Mouse (Mus musculus) hindbrain, postnatal 0 days (tissue): ENCODE measurements at regions not wholly inside any gene's neighbourhood (a gene's known extent, or its start where the extent isn't known, plus 50 kb on each side); places are given as distances from the start of the nearest gene placed in this dataset.
"Not testable (repeated sequence)": the region's sequence is repeated elsewhere in the genome, so short reads cannot be mapped to it uniquely, and the experiment has no call there.

Experiments
- ATAC-seq: fragments of 200-750 bp; cut with Nextera tagmentation; 2 replicates; pipeline ENCODE4 v1.8.0; 2017; ENCODE audit warnings: mild to moderate bottlenecking, moderate TSS enrichment, moderate library complexity
- DNase-seq: peaks from one replicate; pipeline ENCODE4 v3.0.0-alpha.2; 2015; ENCODE audit warnings: low spot score
- H3K27ac ChIP-seq: fragments of 300-500 bp; sonication (generic); 2 replicates; pipeline ENCODE4 v1.5.1; 2014; ENCODE audit warnings: mild to moderate bottlenecking
- H3K27me3 ChIP-seq: fragments of 300-500 bp; sonication (generic); 2 replicates; pipeline ENCODE4 v1.6.1; 2014; ENCODE audit warnings: low read length, mixed read lengths; ENCODE audit not compliant: insufficient read depth
- H3K36me3 ChIP-seq: fragments of 300-500 bp; sonication (generic); 2 replicates; pipeline ENCODE4 v1.6.1; 2014; ENCODE audit warnings: low read length, mixed read lengths; ENCODE audit not compliant: insufficient read depth
- H3K4me1 ChIP-seq: fragments of 300-500 bp; sonication (generic); 2 replicates; pipeline ENCODE4 v1.6.1; 2014; ENCODE audit warnings: antibody characterized with exemption, low read length, mixed read lengths; ENCODE audit not compliant: insufficient read depth
- H3K4me2 ChIP-seq: fragments of 300-500 bp; sonication (generic); 2 replicates; pipeline ENCODE4 v1.6.1; 2014; ENCODE audit warnings: low read depth, mild to moderate bottlenecking, low read length, moderate library complexity, mixed read lengths
- H3K4me3 ChIP-seq: fragments of 300-500 bp; sonication (generic); 2 replicates; pipeline ENCODE4 v1.5.1; 2014; ENCODE audit warnings: low read length
- H3K9ac ChIP-seq: fragments of 300-500 bp; sonication (generic); replicated peaks from 2 replicates; pipeline ENCODE4 v1.6.1; 2014; ENCODE audit warnings: mild to moderate bottlenecking, low read length, moderate library complexity, mixed read lengths
- H3K9me3 ChIP-seq: fragments of 300-500 bp; sonication (generic); 2 replicates; pipeline ENCODE4 v1.6.1; 2016; ENCODE audit warnings: low read length, mixed read lengths
- CTCF ChIP-seq: IDR thresholded peaks from 2 replicates; pipeline ENCODE4 v1.5.1; 2016; ENCODE audit warnings: antibody characterized with exemption, control low read depth, low read depth
- WGBS: fragments of 180-500 bp; shearing (Covaris S2); extraction: QIAGEN DNeasy Blood & Tissue Kit; methylation state at CpG from one replicate; pipeline ENCODE4 v1.1.7; 2014; 5-methylcytosine and 5-hydroxymethylcytosine counted together
- microRNA-seq, 2 experiments: library from miRNA; unstranded; fragments of <30 nt; microRNA quantifications; one replicate each; pipeline ENCODE4; 2016

- 48% methylated on average over 4 of the region's 4 CpGs for WGBS
- H3K9me3 ChIP-seq = no peaks in the 10 kb centered on the region
- H3K4me3 ChIP-seq = no peak overlapping the region
- no peaks in the 10 kb centered on the region for H3K4me1 ChIP-seq
- ATAC-seq (no peak), DNase-seq (no peak)
- H3K4me2 ChIP-seq = no peak overlapping the region
- no peak for TF ChIP-seq CTCF
- H3K27me3 ChIP-seq = no peaks in the 10 kb centered on the region
- H3K27ac ChIP-seq = no peak overlapping the region
- H3K36me3 ChIP-seq = no peaks in the 10 kb centered on the region
- no peak overlapping the region for H3K9ac ChIP-seq
Observed at GRCm38 (mm10) chr12:37014401-37014800, 93.9 kb upstream of the Meox2 start.

- WGBS = 72% methylated on average over 7 of the region's 7 CpGs
- not testable (repeated sequence) for H3K4me2 ChIP-seq, H3K9me3 ChIP-seq, H3K36me3 ChIP-seq, H3K4me1 ChIP-seq, H3K27ac ChIP-seq, H3K27me3 ChIP-seq, H3K9ac ChIP-seq, DNase-seq, H3K4me3 ChIP-seq, ATAC-seq
Observed at GRCm38 (mm10) chr12:37014945-37015344, 93.4 kb upstream of the Meox2 start.

GRCm38 (mm10) chr12:37015474-37016248, 92.7 kb upstream of the Meox2 start:
- ATAC-seq = peak; percentile 92
- WGBS = 52% methylated on average over 4 of the region's 4 CpGs

GRCm38 (mm10) chr12:37047191-37047590, 61.1 kb upstream of the Meox2 start:
- ATAC-seq (no peak), DNase-seq (no peak)
- no peak overlapping the region for H3K27ac ChIP-seq
- H3K36me3 ChIP-seq = no peaks in the 10 kb centered on the region
- H3K27me3 ChIP-seq = no peaks in the 10 kb centered on the region
- no peaks in the 10 kb centered on the region for H3K4me1 ChIP-seq
- no peaks in the 10 kb centered on the region for H3K9me3 ChIP-seq
- no peak overlapping the region for H3K9ac ChIP-seq
- WGBS = 74% methylated on average over 3 of the region's 3 CpGs
- H3K4me3 ChIP-seq = no peak overlapping the region
- no peak overlapping the region for H3K4me2 ChIP-seq
- TF ChIP-seq CTCF = no peak

More at GRCm38 (mm10) chr12:37015474-37016248, 92.7 kb upstream of the Meox2 start:
- no peak for TF ChIP-seq CTCF
- H3K27me3 ChIP-seq = no peaks in the 10 kb centered on the region
- no peak overlapping the region for H3K9ac ChIP-seq
- no peaks in the 10 kb centered on the region for H3K9me3 ChIP-seq
- DNase-seq = peak; percentile 74
- no peak overlapping the region for H3K27ac ChIP-seq
- H3K4me3 ChIP-seq = no peak overlapping the region
- H3K4me1 ChIP-seq = no peaks in the 10 kb centered on the region
- H3K36me3 ChIP-seq = no peaks in the 10 kb centered on the region
- H3K4me2 ChIP-seq = no peak overlapping the region

DNA sequence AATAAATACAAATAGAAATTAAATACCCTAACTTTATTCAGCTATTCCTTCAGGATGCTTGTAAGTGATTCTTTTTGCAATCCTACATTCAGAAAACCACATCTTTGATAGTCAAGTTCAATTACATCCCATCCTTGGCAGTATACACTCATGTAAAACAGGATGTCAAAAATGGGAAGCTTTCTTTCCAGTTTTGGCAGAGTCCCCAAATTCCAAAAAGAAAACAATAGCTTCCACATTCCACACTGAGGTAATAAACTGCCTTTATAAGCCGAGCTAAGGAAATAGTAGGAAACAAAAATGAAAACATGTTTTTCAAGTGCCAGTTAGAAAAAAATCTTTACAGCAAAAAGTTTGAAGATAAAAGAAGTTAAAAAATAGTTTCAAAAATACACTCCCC, 57.7 kb upstream of the Meox2 start:
- H3K27me3 ChIP-seq = no peaks in the 10 kb centered on the region
- no peak overlapping the region for H3K4me3 ChIP-seq
- H3K9ac ChIP-seq = no peak overlapping the region
- ATAC-seq (no peak), DNase-seq (no peak)
- H3K36me3 ChIP-seq = no peaks in the 10 kb centered on the region
- no peaks in the 10 kb centered on the region for H3K9me3 ChIP-seq
- H3K27ac ChIP-seq = no peak overlapping the region
- TF ChIP-seq CTCF = no peak
- H3K4me2 ChIP-seq = no peak overlapping the region
- 40% methylated on average over 1 of the region's 1 CpGs for WGBS
- no peaks in the 10 kb centered on the region for H3K4me1 ChIP-seq

DNA sequence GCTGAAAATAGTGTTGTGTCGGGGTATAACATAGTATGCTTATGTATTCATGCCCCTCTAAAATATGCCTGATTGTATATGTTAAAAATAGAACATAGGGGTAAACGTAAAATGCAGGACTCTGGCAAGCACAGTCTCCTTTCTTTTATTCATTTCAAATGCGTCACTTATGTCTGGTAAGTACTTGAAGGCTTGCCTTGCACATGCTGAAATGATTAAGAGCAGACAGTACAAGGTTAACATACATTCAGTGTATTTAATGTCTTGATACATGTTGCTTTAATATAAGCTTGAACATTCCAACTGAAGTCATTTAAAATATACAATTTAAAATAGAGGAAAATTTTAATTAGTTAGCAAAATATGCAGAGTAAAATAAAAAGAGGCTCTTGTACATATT, 50.9 kb upstream of the Meox2 start:
- Histone ChIP-seq H3K27ac (no peak overlapping the region), H3K27me3 (no peaks in the 10 kb centered on the region), H3K36me3 (no peaks in the 10 kb centered on the region), H3K4me2 (no peak overlapping the region), H3K9me3 (no peaks in the 10 kb centered on the region), H3K9ac (no peak overlapping the region), H3K4me1 (no peaks in the 10 kb centered on the region), H3K4me3 (no peak overlapping the region)
- TF ChIP-seq CTCF = no peak
- DNase-seq (no peak), ATAC-seq (no peak)
- 85% methylated on average over 3 of the region's 3 CpGs for WGBS

Small RNA genes lying in the stretch of these regions (microRNA-seq; reads per million reads assigned to microRNA genes)
- gene Gm44326 (0 reads per million in 2 experiments), gene Mir5099 (71.2 to 95.2 reads per million in 2 experiments)
